ENCODE assay signal across 7 mouse cellular contexts in the genomic region with DNA sequence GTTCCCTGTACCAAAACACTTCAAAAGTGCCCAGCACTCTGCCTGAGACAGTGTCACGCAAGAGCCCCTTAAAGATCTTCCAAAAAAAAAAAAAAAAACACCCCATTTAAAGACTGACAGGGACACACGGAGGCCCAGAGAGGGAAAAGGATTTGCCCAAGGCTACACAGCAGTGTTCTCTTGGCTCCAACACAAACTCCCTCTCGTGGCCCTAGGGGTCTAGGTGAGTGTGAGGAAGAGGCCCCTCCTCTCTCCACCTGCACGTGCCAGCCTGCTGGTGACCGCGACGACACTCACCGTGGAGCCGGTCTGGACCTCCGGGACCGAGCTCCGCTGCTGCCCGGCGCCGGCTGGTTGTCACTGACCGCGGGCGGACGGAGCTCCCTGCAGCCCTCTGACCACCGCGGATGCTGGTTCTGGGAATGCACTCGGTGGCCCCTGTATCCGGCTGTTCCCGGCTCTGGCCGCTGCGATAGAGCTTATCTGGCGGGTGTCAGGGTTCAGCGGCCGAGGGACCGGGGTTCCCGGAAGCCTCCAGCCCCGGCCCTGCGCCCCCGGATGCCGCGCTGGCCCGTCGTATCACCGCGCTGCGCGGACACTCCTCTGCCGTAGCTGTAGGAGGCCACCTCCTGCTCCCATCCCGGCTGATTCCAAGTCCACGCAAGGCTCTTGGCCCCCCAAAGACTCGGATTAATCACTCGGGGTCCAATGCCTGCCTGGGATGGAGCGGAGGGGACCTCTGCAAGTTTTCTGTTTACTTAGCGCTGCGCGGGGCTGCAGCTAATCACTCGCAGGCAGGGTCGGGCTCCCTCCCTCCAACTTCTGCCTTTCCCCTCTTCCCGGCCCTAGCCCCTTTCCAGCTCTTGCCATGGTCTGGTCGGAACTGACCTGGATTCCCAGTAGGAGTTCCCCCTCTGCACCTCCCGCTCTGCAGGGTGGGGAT. TPM values are rescaled to one million over a fixed set of nuclear protein-coding genes. Genes with fewer than 3 reads are reported as not detected.
DNase-seq lines count a peak whose midpoint lies in the region; ATAC-seq and TF ChIP-seq lines count a peak whose summit lies in the region.

No protein-coding gene starts in this region.

- under 1% methylated on average over 55 of the region's 56 CpGs for WGBS in forebrain, embryonic 16.5 days
- 2% methylated on average over 56 of the region's 56 CpGs for WGBS in intestine, embryonic 15.5 days
- WGBS in liver, embryonic 16.5 days (ENCODE audit: insufficient replicate concordance), result under 1% methylated on average over 56 of the region's 56 CpGs
- 2% methylated on average over 56 of the region's 56 CpGs for WGBS in stomach, embryonic 15.5 days

- no peak for TF ChIP-seq CTCF in C2C12 (IDR thresholded peaks at IDR 0.05; ENCODE audit: control insufficient read depth, insufficient read depth, insufficient read length)

- H3K9me3 ChIP-seq in forebrain, embryonic 16.5 days (ENCODE audit: control insufficient read depth, low read length), result no peaks in the 10 kb centered on the region
- H3K9me3 ChIP-seq in intestine, embryonic 15.5 days, result no peaks in the 10 kb centered on the region
- no peaks in the 10 kb centered on the region for H3K9me3 ChIP-seq in liver, embryonic 16.5 days (replicated peaks; ENCODE audit: control insufficient read depth, low read length)
- no peaks in the 10 kb centered on the region for H3K9me3 ChIP-seq in stomach, embryonic 15.5 days

- H3K4me1 ChIP-seq in forebrain, embryonic 16.5 days (replicated peaks; ENCODE audit: control insufficient read depth, insufficient read depth, low read length), result peaks cover 22% of the 10 kb centered on the region
- H3K4me1 ChIP-seq in intestine, embryonic 15.5 days (replicated peaks), result peaks cover 40% of the 10 kb centered on the region
- H3K4me1 ChIP-seq in liver, embryonic 16.5 days (ENCODE audit: control insufficient read depth, low read depth, low read length), result peaks cover 3% of the 10 kb centered on the region; the same call in 1 of the 2 replicates
- H3K4me1 ChIP-seq in stomach, embryonic 15.5 days, result peaks cover 20% of the 10 kb centered on the region

- peak overlapping the region; percentile 64 for H3K4me2 ChIP-seq in forebrain, embryonic 16.5 days (ENCODE audit: low read length)
- H3K4me2 ChIP-seq in intestine, embryonic 15.5 days (replicated peaks), result peak overlapping the region; percentile 93
- peak overlapping the region; percentile 70 for H3K4me2 ChIP-seq in liver, embryonic 16.5 days (ENCODE audit: low read depth, low read length)
- H3K4me2 ChIP-seq in stomach, embryonic 15.5 days, result peak overlapping the region; percentile 91

- peak; percentile 29 for DNase-seq in Muller cell, postnatal 12 days (ENCODE audit: inconsistent ontology term)

- H3K27ac ChIP-seq in forebrain, embryonic 16.5 days (ENCODE audit: low read length), result no peak overlapping the region
- peak overlapping the region; percentile 42 for H3K27ac ChIP-seq in intestine, embryonic 15.5 days
- H3K27ac ChIP-seq in liver, embryonic 16.5 days (ENCODE audit: low read length), result no peak overlapping the region
- peak overlapping the region; percentile 67; the same call in 1 of the 2 replicates for H3K27ac ChIP-seq in stomach, embryonic 15.5 days

- H3K4me3 ChIP-seq in C2C12 (ENCODE audit: insufficient read depth, poor library complexity, severe bottlenecking), result no peak overlapping the region
- peak overlapping the region; percentile 42 for H3K4me3 ChIP-seq in forebrain, embryonic 16.5 days (replicated peaks; ENCODE audit: low read length)
- peak overlapping the region; percentile 60 for H3K4me3 ChIP-seq in intestine, embryonic 15.5 days (replicated peaks)
- H3K4me3 ChIP-seq in liver, embryonic 16.5 days (ENCODE audit: low read depth, low read length), result peak overlapping the region; percentile 45
- H3K4me3 ChIP-seq in stomach, embryonic 15.5 days (replicated peaks), result peak overlapping the region; percentile 55

- peak overlapping the region; percentile 34 for H3ac ChIP-seq in C2C12 (ENCODE audit: control insufficient read depth, insufficient read length, low read depth)

- ATAC-seq in forebrain, embryonic 16.5 days, result no peak
- ATAC-seq in intestine, embryonic 15.5 days, result peak; percentile 57
- peak; percentile 75 for ATAC-seq in liver, embryonic 16.5 days (ENCODE audit: low read depth)
- ATAC-seq in stomach, embryonic 15.5 days (ENCODE audit: insufficient read depth, low FRiP score, low read depth), result no peak
- no peak for ATAC-seq in frontal cortex, adult (ENCODE audit: low TSS enrichment)

- no peaks in the 10 kb centered on the region for H3K36me3 ChIP-seq in C2C12 (ENCODE audit: control insufficient read depth, insufficient read depth)
- no peaks in the 10 kb centered on the region for H3K36me3 ChIP-seq in forebrain, embryonic 16.5 days (ENCODE audit: control insufficient read depth, insufficient read depth)
- no peaks in the 10 kb centered on the region for H3K36me3 ChIP-seq in intestine, embryonic 15.5 days
- H3K36me3 ChIP-seq in liver, embryonic 16.5 days (ENCODE audit: control insufficient read depth, insufficient read depth), result no peaks in the 10 kb centered on the region
- no peaks in the 10 kb centered on the region for H3K36me3 ChIP-seq in stomach, embryonic 15.5 days

- no peaks in the 10 kb centered on the region for H3K79me3 ChIP-seq in C2C12 (ENCODE audit: low read depth)

- H3K27me3 ChIP-seq in C2C12 (ENCODE audit: control insufficient read depth, insufficient read depth, insufficient read length), result peaks cover 42% of the 10 kb centered on the region
- peaks cover 26% of the 10 kb centered on the region for H3K27me3 ChIP-seq in forebrain, embryonic 16.5 days (replicated peaks; ENCODE audit: control insufficient read depth, insufficient read depth, low read length)
- no peaks in the 10 kb centered on the region for H3K27me3 ChIP-seq in intestine, embryonic 15.5 days (replicated peaks)
- H3K27me3 ChIP-seq in liver, embryonic 16.5 days (ENCODE audit: control insufficient read depth, insufficient read depth, low read depth, low read length), result peaks cover 20% of the 10 kb centered on the region
- H3K27me3 ChIP-seq in stomach, embryonic 15.5 days (replicated peaks), result 0 out of 2 replicates have a peak, but pooled peaks cover 6% of the 10 kb centered on the region

- H3K9ac ChIP-seq in forebrain, embryonic 16.5 days (replicated peaks; ENCODE audit: low read depth, low read length), result peak overlapping the region; percentile 44
- peak overlapping the region; percentile 66 for H3K9ac ChIP-seq in intestine, embryonic 15.5 days
- H3K9ac ChIP-seq in liver, embryonic 16.5 days (ENCODE audit: low read depth, low read length), result no peak overlapping the region; the same call in 1 of the 2 replicates
- peak overlapping the region; percentile 43 for H3K9ac ChIP-seq in stomach, embryonic 15.5 days

- H3K79me2 ChIP-seq in C2C12 (ENCODE audit: control insufficient read depth, insufficient read depth), result no peaks in the 10 kb centered on the region

TF ChIP-seq in C2C12, 6 proteins besides CTCF, POLR2A, EP300 and RAD21:
- TF ChIP-seq FOSL1 (IDR thresholded peaks at IDR 0.05; ENCODE audit: insufficient read depth, low read length, poor library complexity, severe bottlenecking) (no peak), MAX (IDR thresholded peaks at IDR 0.05) (no peak), MYOG (IDR thresholded peaks at IDR 0.05; ENCODE audit: control insufficient read depth, extremely low read depth, insufficient read length) (no peak), MYOD1 (IDR thresholded peaks at IDR 0.05; ENCODE audit: control insufficient read depth, insufficient read length, low read depth) (no peak), CEBPB (IDR thresholded peaks at IDR 0.05; ENCODE audit: low read depth) (no peak), USF1 (IDR thresholded peaks at IDR 0.05; ENCODE audit: low read depth) (no peak)

RNA-seq across cellular contexts. Expression of a gene that starts 30.5 kb away (rescaled TPM):
- 0.33 TPM for polyA plus RNA-seq in C2C12 (2012; fragmentation: generic; extraction: Trizol)
- 6.1 and 6.2 TPM in 2 replicates for polyA plus RNA-seq in forebrain, embryonic 16.5 days (2015; fragmentation: Nextera tagmentation; extraction: Ambion mirVana)
- 16.9 and 17.4 TPM in 2 replicates for polyA plus RNA-seq in intestine, embryonic 15.5 days (2015; fragmentation: Nextera tagmentation; extraction: Ambion mirVana)
- 2.3 and 2.7 TPM in 2 replicates for polyA plus RNA-seq in liver, embryonic 16.5 days (2015; fragmentation: Nextera tagmentation; extraction: Ambion mirVana)
- polyA plus RNA-seq in stomach, embryonic 15.5 days (2015; fragmentation: Nextera tagmentation; extraction: Ambion mirVana), result 12.7 and 14.9 TPM in 2 replicates

RNA-seq across cellular contexts. Expression of a gene that starts 39.9 kb away (rescaled TPM):
- 0.04 TPM for polyA plus RNA-seq in C2C12 (2012; fragmentation: generic; extraction: Trizol)
- 0.26 and 0.37 TPM in 2 replicates for polyA plus RNA-seq in forebrain, embryonic 16.5 days (2015; fragmentation: Nextera tagmentation; extraction: Ambion mirVana)
- polyA plus RNA-seq in intestine, embryonic 15.5 days (2015; fragmentation: Nextera tagmentation; extraction: Ambion mirVana), result 3.7 and 4.2 TPM in 2 replicates
- 0.81 and 1.2 TPM in 2 replicates for polyA plus RNA-seq in liver, embryonic 16.5 days (2015; fragmentation: Nextera tagmentation; extraction: Ambion mirVana)
- 3.5 and 4.5 TPM in 2 replicates for polyA plus RNA-seq in stomach, embryonic 15.5 days (2015; fragmentation: Nextera tagmentation; extraction: Ambion mirVana)

Comparison
In these comparisons a context has a peak if more than half of its experiments do, and no peak if none do; other contexts are left out.
1. ATAC-seq: peak in intestine, embryonic 15.5 days (single experiment) and liver, embryonic 16.5 days (single experiment); none in forebrain, embryonic 16.5 days (single experiment), stomach, embryonic 15.5 days (single experiment) and frontal cortex, adult (single experiment).
2. H3K27ac ChIP-seq: peak in intestine, embryonic 15.5 days (single experiment) and stomach, embryonic 15.5 days (single experiment); none in forebrain, embryonic 16.5 days (single experiment) and liver, embryonic 16.5 days (single experiment).
3. Peak in every context shown above with its lines, with median percentiles within 50 percentile points of each other: H3K4me2 ChIP-seq.